Comparison of ENCODE assay signal across 16 mouse cellular contexts in genomic region chr13:99384555-99385203, GRCm38 (mm10). TPM values are rescaled to one million over a fixed set of nuclear protein-coding genes. Genes with fewer than 3 reads are reported as not detected.
DNase-seq lines count a peak whose midpoint lies in the region; ATAC-seq and TF ChIP-seq lines count a peak whose summit lies in the region.
"Had no signal": no experiment of that assay in that cellular context is flagged by ENCODE, and none has a peak within 500 bp of the region (broad histone marks: within the 10 kb centered on the region; RNA-seq: fewer than 3 reads in every experiment).

No protein-coding gene starts in this region.

- H3K27me3 ChIP-seq in hindbrain, postnatal 0 days (ENCODE audit: insufficient read depth, low read length): no peaks in the 10 kb centered on the region
- no peaks in the 10 kb centered on the region for H3K27me3 ChIP-seq in hindbrain, embryonic 12.5 days
- no peaks in the 10 kb centered on the region for H3K27me3 ChIP-seq in C2C12 (ENCODE audit: control insufficient read depth, insufficient read depth, insufficient read length)
- H3K27me3 ChIP-seq in heart, postnatal 0 days (ENCODE audit: control insufficient read depth, insufficient read depth, low read length): no peaks in the 10 kb centered on the region

- H3K79me3 ChIP-seq in C2C12 (ENCODE audit: low read depth): peaks cover 6% of the 10 kb centered on the region

- no peak overlapping the region for H3K4me3 ChIP-seq in hindbrain, postnatal 0 days (ENCODE audit: low read length)
- no peak overlapping the region for H3K4me3 ChIP-seq in hindbrain, embryonic 12.5 days
- H3K4me3 ChIP-seq in C2C12 (ENCODE audit: insufficient read depth, poor library complexity, severe bottlenecking): no peak overlapping the region
- H3K4me3 ChIP-seq in heart, postnatal 0 days (ENCODE audit: low read depth, low read length): no peak overlapping the region
- H3K4me3 ChIP-seq: forebrain, embryonic 10.5 days had no signal

- peaks cover 32% of the 10 kb centered on the region for H3K79me2 ChIP-seq in C2C12 (ENCODE audit: control insufficient read depth, insufficient read depth)

- H3K27ac ChIP-seq in hindbrain, postnatal 0 days: no peak overlapping the region
- H3K27ac ChIP-seq in hindbrain, embryonic 12.5 days: no peak overlapping the region
- peak overlapping the region; percentile 36 for H3K27ac ChIP-seq in heart, postnatal 0 days (ENCODE audit: low read depth)
- H3K27ac ChIP-seq: forebrain, embryonic 10.5 days had no signal

- 65% methylated on average over 7 of the region's 7 CpGs for WGBS in hindbrain, postnatal 0 days
- WGBS in hindbrain, embryonic 12.5 days: 66% methylated on average over 7 of the region's 7 CpGs
- 73% methylated on average over 7 of the region's 7 CpGs for WGBS in heart, postnatal 0 days

- peak overlapping the region; percentile 13 for H3ac ChIP-seq in C2C12 (ENCODE audit: control insufficient read depth, insufficient read length, low read depth)

- no peaks in the 10 kb centered on the region for H3K9me3 ChIP-seq in hindbrain, postnatal 0 days (ENCODE audit: low read length)
- no peaks in the 10 kb centered on the region for H3K9me3 ChIP-seq in hindbrain, embryonic 12.5 days (replicated peaks)
- H3K9me3 ChIP-seq in heart, postnatal 0 days (replicated peaks; ENCODE audit: control insufficient read depth, low read length): no peaks in the 10 kb centered on the region
- H3K9me3 ChIP-seq: forebrain, embryonic 10.5 days; G1E had no signal

- TF ChIP-seq EP300 in heart, postnatal 0 days (IDR thresholded peaks at IDR 0.05; ENCODE audit: low read depth): no peak

- no peak overlapping the region for H3K9ac ChIP-seq in hindbrain, postnatal 0 days (replicated peaks; ENCODE audit: low read length)
- no peak overlapping the region for H3K9ac ChIP-seq in hindbrain, embryonic 12.5 days
- H3K9ac ChIP-seq in heart, postnatal 0 days (replicated peaks; ENCODE audit: low read depth, low read length): no peak overlapping the region
- H3K9ac ChIP-seq: lung, embryonic 14.5 days had no signal

- H3K4me2 ChIP-seq in hindbrain, postnatal 0 days (ENCODE audit: low read depth, low read length): no peak overlapping the region
- no peak overlapping the region for H3K4me2 ChIP-seq in hindbrain, embryonic 12.5 days (replicated peaks)
- no peak overlapping the region for H3K4me2 ChIP-seq in heart, postnatal 0 days (ENCODE audit: low read depth, low read length)
- H3K4me2 ChIP-seq: lung, embryonic 14.5 days had no signal

- TF ChIP-seq CTCF in hindbrain, postnatal 0 days (IDR thresholded peaks at IDR 0.05; ENCODE audit: low read depth): no peak
- TF ChIP-seq CTCF in C2C12 (IDR thresholded peaks at IDR 0.05; ENCODE audit: control insufficient read depth, insufficient read depth, insufficient read length): no peak
- no peak for TF ChIP-seq CTCF in heart, postnatal 0 days (IDR thresholded peaks at IDR 0.05; ENCODE audit: low read depth)

- DNase-seq in hindbrain, postnatal 0 days (ENCODE audit: low spot score): peak; percentile 14
- DNase-seq in NIH3T3 (ENCODE audit: low read depth): peak; percentile 76
- DNase-seq in heart, postnatal 0 days (ENCODE audit: low spot score): peak; percentile 30
- DNase-seq in frontal cortex, postnatal 36 days (ENCODE audit: low spot score in 2 of 2): no peak
- no peak for DNase-seq in T-cell, adult 2 months (ENCODE audit: low spot score)
- DNase-seq in thymus, postnatal 10 days (ENCODE audit: low spot score in 2 of 2): no peak
- DNase-seq: adrenal gland, postnatal 10 days; cerebellum, adult 11-12 months; gastrocnemius, postnatal 36 days; kidney, postnatal 25 days; lung, embryonic 14.5 days; right cerebral cortex, postnatal 4 days had no signal

- no peaks in the 10 kb centered on the region for H3K4me1 ChIP-seq in hindbrain, postnatal 0 days (ENCODE audit: insufficient read depth, low read length)
- H3K4me1 ChIP-seq in hindbrain, embryonic 12.5 days: 0 out of 2 replicates have a peak, but pooled peaks cover 4% of the 10 kb centered on the region
- H3K4me1 ChIP-seq in heart, postnatal 0 days (ENCODE audit: control insufficient read depth, insufficient read depth): 0 out of 2 replicates have a peak, but pooled peaks cover 5% of the 10 kb centered on the region

- H3K36me3 ChIP-seq in hindbrain, postnatal 0 days (ENCODE audit: insufficient read depth, low read length): no peaks in the 10 kb centered on the region
- no peaks in the 10 kb centered on the region for H3K36me3 ChIP-seq in hindbrain, embryonic 12.5 days
- no peaks in the 10 kb centered on the region for H3K36me3 ChIP-seq in C2C12 (ENCODE audit: control insufficient read depth, insufficient read depth)
- 0 out of 2 replicates have a peak, but pooled peaks cover 6% of the 10 kb centered on the region for H3K36me3 ChIP-seq in heart, postnatal 0 days (replicated peaks; ENCODE audit: control insufficient read depth, insufficient read depth, low read length)

- no peak for ATAC-seq in hindbrain, postnatal 0 days
- no peak for ATAC-seq in hindbrain, embryonic 12.5 days (ENCODE audit: low FRiP score)
- peak; percentile 57 for ATAC-seq in heart, postnatal 0 days (ENCODE audit: insufficient read depth, low read depth)

TF ChIP-seq in C2C12, 6 proteins besides CTCF, POLR2A, EP300 and RAD21:
- TF ChIP-seq FOSL1 (IDR thresholded peaks at IDR 0.05; ENCODE audit: insufficient read depth, low read length, poor library complexity, severe bottlenecking) (peak; percentile 90), CEBPB (IDR thresholded peaks at IDR 0.05; ENCODE audit: low read depth) (peak; percentile 7), MYOG (IDR thresholded peaks at IDR 0.05; ENCODE audit: control insufficient read depth, extremely low read depth, insufficient read length) (no peak), USF1 (IDR thresholded peaks at IDR 0.05; ENCODE audit: low read depth) (no peak), MAX (IDR thresholded peaks at IDR 0.05) (no peak), MYOD1 (IDR thresholded peaks at IDR 0.05; ENCODE audit: control insufficient read depth, insufficient read length, low read depth) (no peak)

RNA-seq across cellular contexts. Expression of gene Mrps27, which starts 40.1 kb away (rescaled TPM):
- total RNA-seq in hindbrain, postnatal 0 days (2014; rRNA removed): 16.2 and 17.5 TPM in 2 replicates
- polyA plus RNA-seq in hindbrain, postnatal 0 days (2015; fragmentation: Nextera tagmentation; extraction: Ambion mirVana): 41.3 and 41.7 TPM in 2 replicates
- polyA plus RNA-seq in hindbrain, embryonic 12.5 days (2016; fragmentation: Nextera tagmentation; extraction: Ambion mirVana): 45.9 and 46.8 TPM in 2 replicates
- 50.4 TPM for polyA plus RNA-seq in C2C12 (2012; fragmentation: generic; extraction: Trizol)
- total RNA-seq in heart, postnatal 0 days (2014; rRNA removed; ENCODE audit: low replicate concordance): 54.2 and 55.3 TPM in 2 replicates
- polyA plus RNA-seq in heart, postnatal 0 days (2015; fragmentation: Nextera tagmentation; extraction: Ambion mirVana): 70.8 TPM in 2 replicates

RNA-seq across cellular contexts. Expression of gene Ptcd2, which starts 40.2 kb away (rescaled TPM):
- 29.3 and 38.2 TPM in 2 replicates for total RNA-seq in hindbrain, postnatal 0 days (2014; rRNA removed)
- polyA plus RNA-seq in hindbrain, postnatal 0 days (2015; fragmentation: Nextera tagmentation; extraction: Ambion mirVana): 51.2 and 52.8 TPM in 2 replicates
- 45.3 and 46.2 TPM in 2 replicates for polyA plus RNA-seq in hindbrain, embryonic 12.5 days (2016; fragmentation: Nextera tagmentation; extraction: Ambion mirVana)
- 27.2 TPM for polyA plus RNA-seq in C2C12 (2012; fragmentation: generic; extraction: Trizol)
- total RNA-seq in heart, postnatal 0 days (2014; rRNA removed; ENCODE audit: low replicate concordance): 51.4 and 69.7 TPM in 2 replicates
- 80.8 and 88.8 TPM in 2 replicates for polyA plus RNA-seq in heart, postnatal 0 days (2015; fragmentation: Nextera tagmentation; extraction: Ambion mirVana)

Comparison
In these comparisons a context has a peak if more than half of its experiments do, and no peak if none do; other contexts are left out.
1. DNase-seq: peak in hindbrain, postnatal 0 days (single experiment), NIH3T3 (single experiment) and heart, postnatal 0 days (single experiment); none in frontal cortex, postnatal 36 days (0 of 2), T-cell, adult 2 months (single experiment) and thymus, postnatal 10 days (0 of 2).